Mouse (Mus musculus) stomach, embryonic 15.5 days (tissue): ENCODE results near the gene Sh3bgrl3. TPM values are rescaled to one million over a fixed set of nuclear protein-coding genes. Genes with fewer than 3 reads are reported as not detected.
A peak's percentile ranks its signal among the peaks of the same experiment; 100 is the strongest.

ENCODE experiments used
- ATAC-seq: fragments of 200-750 bp; cut with Nextera tagmentation; 2 replicates; pipeline ENCODE4 v1.8.0; 2017; ENCODE audit warnings: low read depth, moderate number of reproducible peaks, moderate TSS enrichment; ENCODE audit not compliant: insufficient read depth, low FRiP score
- H3K27ac ChIP-seq: fragments of 300-500 bp; sonication (generic); 2 replicates; pipeline ENCODE4 v1.5.1; 2015; ENCODE audit warnings: mild to moderate bottlenecking, inconsistent platforms
- H3K27me3 ChIP-seq: fragments of 300-500 bp; sonication (generic); replicated peaks from 2 replicates; pipeline ENCODE4 v1.6.1; 2015; ENCODE audit warnings: inconsistent platforms
- H3K36me3 ChIP-seq: fragments of 300-500 bp; sonication (generic); 2 replicates; pipeline ENCODE4 v1.6.1; 2015; ENCODE audit warnings: inconsistent platforms
- H3K4me1 ChIP-seq: fragments of 300-500 bp; sonication (generic); 2 replicates; pipeline ENCODE4 v1.6.1; 2015; ENCODE audit warnings: inconsistent platforms
- H3K4me2 ChIP-seq: fragments of 300-500 bp; sonication (generic); 2 replicates; pipeline ENCODE4 v1.6.1; 2015; ENCODE audit warnings: mild to moderate bottlenecking, inconsistent platforms
- H3K4me3 ChIP-seq: fragments of 300-500 bp; sonication (generic); replicated peaks from 2 replicates; pipeline ENCODE4 v1.5.1; 2015; ENCODE audit warnings: inconsistent platforms
- H3K9ac ChIP-seq: fragments of 300-500 bp; sonication (generic); 2 replicates; pipeline ENCODE4 v1.6.1; 2015; ENCODE audit warnings: inconsistent platforms
- H3K9me3 ChIP-seq: fragments of 300-500 bp; sonication (generic); 2 replicates; pipeline ENCODE4 v1.6.1; 2016; ENCODE audit warnings: inconsistent platforms
- WGBS: fragments of 180-500 bp; shearing (Covaris S2); methylation state at CpG from one replicate; pipeline ENCODE4 v1.1.7; 2015; 5-methylcytosine and 5-hydroxymethylcytosine counted together
- polyA plus RNA-seq: library from polyadenylated mRNA; unstranded; fragments of >200 nt; fragmentation: Nextera tagmentation; extraction: Ambion mirVana; gene quantifications from 2 replicates; pipeline ENCODE4 v1.2.1, GENCODE M21; 2015

The Sh3bgrl3 gene
- polyA plus RNA-seq, 1 experiment from 2014 or later, result 395 TPM

GRCm38 (mm10) chr4:134089029-134089428 is 39.6 kb downstream of the Sh3bgrl3 start:
- Histone ChIP-seq H3K36me3 (no peaks in the 10 kb centered on the region), H3K9ac (no peak overlapping the region), H3K4me1 (no peaks in the 10 kb centered on the region), H3K4me3 (no peak overlapping the region), H3K27me3 (no peaks in the 10 kb centered on the region), H3K4me2 (no peak overlapping the region), H3K27ac (no peak overlapping the region), H3K9me3 (no peaks in the 10 kb centered on the region)
- 78% methylated on average over 9 of the region's 9 CpGs for WGBS
- ATAC-seq, result no peak

- 0 out of 2 replicates have a peak, but pooled peaks have one; percentile 35 for ATAC-seq
- Histone ChIP-seq H3K27me3 (no peaks in the 10 kb centered on the region), H3K27ac (no peak overlapping the region), H3K36me3 (no peaks in the 10 kb centered on the region), H3K4me2 (no peak overlapping the region), H3K4me1 (no peaks in the 10 kb centered on the region), H3K9me3 (no peaks in the 10 kb centered on the region), H3K4me3 (no peak overlapping the region), H3K9ac (no peak overlapping the region)
- WGBS, result 30% methylated on average over 7 of the region's 7 CpGs
Measured at GRCm38 (mm10) chr4:134087412-134087811, 41.2 kb downstream of the Sh3bgrl3 start.

GRCm38 (mm10) chr4:134084999-134085398 is 43.6 kb downstream of the Sh3bgrl3 start:
- no peak for ATAC-seq
- Histone ChIP-seq H3K4me3 (no peak overlapping the region), H3K36me3 (no peaks in the 10 kb centered on the region), H3K4me2 (no peak overlapping the region), H3K9ac (no peak overlapping the region), H3K27me3 (no peaks in the 10 kb centered on the region), H3K4me1 (peaks cover 9% of the 10 kb centered on the region), H3K27ac (no peak overlapping the region), H3K9me3 (no peaks in the 10 kb centered on the region)
- WGBS, result 88% methylated on average over 4 of the region's 4 CpGs

GRCm38 (mm10) chr4:134082460-134082859 is 46.1 kb downstream of the Sh3bgrl3 start:
- Histone ChIP-seq H3K9ac (no peak overlapping the region), H3K4me2 (peak overlapping the region; percentile 68), H3K4me1 (peaks cover 9% of the 10 kb centered on the region), H3K4me3 (peak overlapping the region; percentile 36), H3K36me3 (no peaks in the 10 kb centered on the region), H3K9me3 (no peaks in the 10 kb centered on the region), H3K27ac (no peak overlapping the region), H3K27me3 (no peaks in the 10 kb centered on the region)
- 9% methylated on average over 7 of the region's 7 CpGs for WGBS
- ATAC-seq, result no peak

- Histone ChIP-seq H3K4me1 (peaks cover 9% of the 10 kb centered on the region), H3K4me3 (peak overlapping the region; percentile 36), H3K9me3 (no peaks in the 10 kb centered on the region), H3K36me3 (no peaks in the 10 kb centered on the region), H3K4me2 (peak overlapping the region; percentile 68), H3K27me3 (no peaks in the 10 kb centered on the region), H3K9ac (no peak overlapping the region), H3K27ac (no peak overlapping the region)
- ATAC-seq, result peak; percentile 94
- under 1% methylated on average over 41 of the region's 41 CpGs for WGBS
Measured at GRCm38 (mm10) chr4:134081730-134082386, 46.7 kb downstream of the Sh3bgrl3 start.

- Histone ChIP-seq H3K36me3 (no peaks in the 10 kb centered on the region), H3K4me1 (peaks cover 9% of the 10 kb centered on the region), H3K4me2 (no peak overlapping the region), H3K4me3 (no peak overlapping the region), H3K9ac (no peak overlapping the region), H3K27me3 (no peaks in the 10 kb centered on the region), H3K27ac (no peak overlapping the region), H3K9me3 (no peaks in the 10 kb centered on the region)
- WGBS, result 78% methylated on average over 4 of the region's 4 CpGs
- no peak for ATAC-seq
Measured at GRCm38 (mm10) chr4:134080674-134081073, 47.9 kb downstream of the Sh3bgrl3 start.

GRCm38 (mm10) chr4:134078694-134079093 is 49.9 kb downstream of the Sh3bgrl3 start:
- H3K9ac ChIP-seq, result no peak overlapping the region
- ATAC-seq, result no peak; the same call in 1 of the 2 replicates
- 26% methylated on average over 3 of the region's 3 CpGs for WGBS

More at GRCm38 (mm10) chr4:134078694-134079093, 49.9 kb downstream of the Sh3bgrl3 start:
- Histone ChIP-seq H3K27me3 (no peaks in the 10 kb centered on the region), H3K27ac (no peak overlapping the region), H3K4me2 (no peak overlapping the region), H3K36me3 (no peaks in the 10 kb centered on the region), H3K4me3 (no peak overlapping the region), H3K9me3 (no peaks in the 10 kb centered on the region), H3K4me1 (peaks cover 9% of the 10 kb centered on the region)

Other genes with a start within 250 kb of the Sh3bgrl3 start
- gene Rps6ka1, start 241.0 kb downstream of the Sh3bgrl3 start, polyA plus RNA-seq, result 73.4 and 76.4 TPM in 2 replicates
- gene Hmgn2, start 160.1 kb downstream of the Sh3bgrl3 start, polyA plus RNA-seq, result 1,858 and 2,056 TPM in 2 replicates
- 39.9 and 41.5 TPM in 2 replicates for gene Dhdds, start 127.9 kb downstream of the Sh3bgrl3 start, polyA plus RNA-seq
- 0.12 and 0.17 TPM in 2 replicates for gene Lin28a, start 109.9 kb downstream of the Sh3bgrl3 start, polyA plus RNA-seq
- gene Zfp683, start 75.0 kb downstream of the Sh3bgrl3 start, polyA plus RNA-seq, result not detected in 2 replicates
- gene Crybg2, start 68.0 kb downstream of the Sh3bgrl3 start, polyA plus RNA-seq, result 11.1 and 11.9 TPM in 2 replicates
- gene Cd52, start 33.7 kb downstream of the Sh3bgrl3 start, polyA plus RNA-seq, result 34.8 and 39.7 TPM in 2 replicates
- gene Ubxn11, start 26.2 kb downstream of the Sh3bgrl3 start, polyA plus RNA-seq, result 4.3 and 5.7 TPM in 2 replicates
- 83.0 and 84.0 TPM in 2 replicates for gene Cep85, start 58.3 kb upstream of the Sh3bgrl3 start, polyA plus RNA-seq
- gene Gm7534, start 74.2 kb upstream of the Sh3bgrl3 start, polyA plus RNA-seq, result not detected in 2 replicates
- 0.26 and 0.31 TPM in 2 replicates for gene Catsper4, start 98.6 kb upstream of the Sh3bgrl3 start, polyA plus RNA-seq
- gene Cnksr1, start 109.6 kb upstream of the Sh3bgrl3 start, polyA plus RNA-seq, result 7.7 and 10.0 TPM in 2 replicates
- 0.28 and 0.37 TPM in 2 replicates for gene E130218I03Rik, start 114.9 kb upstream of the Sh3bgrl3 start, polyA plus RNA-seq
- gene Zfp593, start 116.8 kb upstream of the Sh3bgrl3 start, polyA plus RNA-seq, result 15.1 and 15.9 TPM in 2 replicates
- gene Gm30191, start 118.1 kb upstream of the Sh3bgrl3 start, polyA plus RNA-seq, result not detected in 2 replicates
- 4.2 and 5.2 TPM in 2 replicates for gene Grrp1, start 125.3 kb upstream of the Sh3bgrl3 start, polyA plus RNA-seq
- gene Pdik1l, start 159.1 kb upstream of the Sh3bgrl3 start, polyA plus RNA-seq, result 18.9 and 20.0 TPM in 2 replicates
- gene Trim63, start 186.3 kb upstream of the Sh3bgrl3 start, polyA plus RNA-seq, result 0.41 and 0.52 TPM in 2 replicates
- 0.75 and 0.86 TPM in 2 replicates for gene Slc30a2, start 214.4 kb upstream of the Sh3bgrl3 start, polyA plus RNA-seq